Mouse (Mus musculus) lung, postnatal 0 days (tissue): ENCODE results near the gene Reps1. TPM values are rescaled to one million over a fixed set of nuclear protein-coding genes. Genes with fewer than 3 reads are reported as not detected.

Experiments used
- ATAC-seq: fragments of 200-750 bp; cut with Nextera tagmentation; 2 replicates; pipeline ENCODE4 v1.8.0; 2017; ENCODE audit warnings: moderate library complexity
- DNase-seq: peaks from one replicate; pipeline ENCODE4 v3.0.0-alpha.2; 2016; ENCODE audit warnings: low spot score
- H3K27ac ChIP-seq: fragments of 300-500 bp; sonication (generic); 2 replicates; pipeline ENCODE4 v1.5.1; 2014; ENCODE audit warnings: antibody characterized with exemption, mild to moderate bottlenecking, low read length, mixed read lengths
- H3K27me3 ChIP-seq: fragments of 300-500 bp; sonication (generic); replicated peaks from 2 replicates; pipeline ENCODE4 v1.6.1; 2014; ENCODE audit warnings: low read length, mixed read lengths; ENCODE audit not compliant: insufficient read depth
- H3K36me3 ChIP-seq: fragments of 300-500 bp; sonication (generic); 2 replicates; pipeline ENCODE4 v1.6.1; 2014; ENCODE audit warnings: low read length, mixed read lengths; ENCODE audit not compliant: insufficient read depth
- H3K4me1 ChIP-seq: fragments of 300-500 bp; sonication (generic); 2 replicates; pipeline ENCODE4 v1.6.1; 2014; ENCODE audit warnings: antibody characterized with exemption, low read depth, low read length, mixed read lengths; ENCODE audit not compliant: insufficient read depth
- H3K4me2 ChIP-seq: fragments of 300-500 bp; sonication (generic); replicated peaks from 2 replicates; pipeline ENCODE4 v1.6.1; 2014; ENCODE audit warnings: low read depth, mild to moderate bottlenecking, low read length, moderate library complexity, mixed read lengths
- H3K4me3 ChIP-seq: fragments of 300-500 bp; sonication (generic); 2 replicates; pipeline ENCODE4 v1.5.1; 2014; ENCODE audit warnings: low read depth, low read length
- H3K9ac ChIP-seq: fragments of 300-500 bp; sonication (generic); replicated peaks from 2 replicates; pipeline ENCODE4 v1.6.1; 2014; ENCODE audit warnings: low read depth, mild to moderate bottlenecking
- H3K9me3 ChIP-seq: fragments of 300-500 bp; sonication (generic); 2 replicates; pipeline ENCODE4 v1.6.1; 2016; ENCODE audit warnings: low read length, mixed read lengths
- CTCF ChIP-seq: IDR thresholded peaks from 2 replicates; pipeline ENCODE4 v1.5.1; 2016; ENCODE audit warnings: antibody characterized with exemption, mild to moderate bottlenecking
- EP300 ChIP-seq: IDR thresholded peaks from 2 replicates; pipeline ENCODE4 v1.6.1; 2016; ENCODE audit warnings: antibody characterized with exemption, mild to moderate bottlenecking, control low read depth
- WGBS: fragments of 180-500 bp; shearing (Covaris S2); extraction: QIAGEN DNeasy Blood & Tissue Kit; methylation state at CpG from one replicate; pipeline ENCODE4 v1.1.7; 2014; 5-methylcytosine and 5-hydroxymethylcytosine counted together
- polyA plus RNA-seq: library from polyadenylated mRNA; unstranded; fragments of >200 nt; fragmentation: Nextera tagmentation; extraction: Ambion mirVana; gene quantifications from 2 replicates; pipeline ENCODE4 v1.2.1, GENCODE M21; 2015

Gene Reps1
- polyA plus RNA-seq, 1 experiment from 2014 or later: 10.7 TPM

DNA sequence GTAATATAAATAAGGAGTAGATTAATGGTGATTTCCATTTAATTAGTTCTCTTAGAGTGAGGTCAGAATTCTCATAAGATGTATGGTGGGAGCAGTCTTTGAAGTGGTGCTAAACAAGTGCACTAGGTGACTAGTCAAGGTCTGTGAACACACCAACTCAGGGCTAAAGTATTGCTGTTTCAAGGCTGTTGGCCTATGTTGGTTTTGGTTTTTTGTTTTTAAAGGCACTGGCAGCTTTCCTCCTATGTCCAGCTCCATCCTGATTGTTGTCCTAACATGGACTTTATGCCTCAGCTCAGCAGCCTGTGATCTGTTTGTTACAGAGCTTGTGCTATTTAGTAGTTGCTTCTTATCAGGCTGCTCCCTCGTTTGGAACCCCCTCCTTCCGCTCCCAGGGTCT is 13.2 kb downstream of the Reps1 start:
- no peak for ATAC-seq
- WGBS: 82% methylated on average over 2 of the region's 2 CpGs
- H3K9ac ChIP-seq: no peak overlapping the region

GRCm38 (mm10) chr10:18069576-18069975 is 13.9 kb downstream of the Reps1 start:
- ATAC-seq (no peak), DNase-seq (no peak)
- H3K27me3 ChIP-seq: no peaks in the 10 kb centered on the region
- H3K4me3 ChIP-seq: no peak overlapping the region
- H3K36me3 ChIP-seq: no peaks in the 10 kb centered on the region
- H3K9me3 ChIP-seq: no peaks in the 10 kb centered on the region
- no peak overlapping the region for H3K9ac ChIP-seq
- WGBS: 80% methylated on average over 2 of the region's 2 CpGs
- no peak overlapping the region for H3K4me2 ChIP-seq
- H3K27ac ChIP-seq: no peak overlapping the region
- H3K4me1 ChIP-seq: peaks cover 10% of the 10 kb centered on the region; the same call in 1 of the 2 replicates
- TF ChIP-seq CTCF (no peak), EP300 (no peak)

More for the DNA sequence above, 13.2 kb downstream of the Reps1 start:
- H3K36me3 ChIP-seq: no peaks in the 10 kb centered on the region
- H3K4me3 ChIP-seq: no peak overlapping the region
- no peak for DNase-seq
- no peaks in the 10 kb centered on the region for H3K27me3 ChIP-seq
- no peaks in the 10 kb centered on the region for H3K9me3 ChIP-seq
- no peak for TF ChIP-seq EP300
- TF ChIP-seq CTCF: no peak
- H3K27ac ChIP-seq: no peak overlapping the region
- no peak overlapping the region for H3K4me2 ChIP-seq
- H3K4me1 ChIP-seq: peaks cover 10% of the 10 kb centered on the region; the same call in 1 of the 2 replicates

- DNase-seq (no peak), ATAC-seq (no peak)
- Histone ChIP-seq H3K4me2 (no peak overlapping the region), H3K36me3 (no peaks in the 10 kb centered on the region), H3K4me1 (peaks cover 10% of the 10 kb centered on the region; the same call in 1 of the 2 replicates), H3K9ac (no peak overlapping the region), H3K27me3 (no peaks in the 10 kb centered on the region), H3K9me3 (no peaks in the 10 kb centered on the region), H3K27ac (no peak overlapping the region), H3K4me3 (no peak overlapping the region)
- WGBS: 50% methylated on average over 3 of the region's 3 CpGs
- TF ChIP-seq EP300 (no peak), CTCF (no peak)
Observed at GRCm38 (mm10) chr10:18070144-18070543, 14.5 kb downstream of the Reps1 start.

GRCm38 (mm10) chr10:18070616-18071015 is 15.0 kb downstream of the Reps1 start:
- no peak for TF ChIP-seq CTCF
- no peak for TF ChIP-seq EP300
- H3K36me3 ChIP-seq: no peaks in the 10 kb centered on the region
- H3K27me3 ChIP-seq: no peaks in the 10 kb centered on the region
- no peak overlapping the region; the same call in 1 of the 2 replicates for H3K9ac ChIP-seq
- no peak overlapping the region for H3K27ac ChIP-seq
- H3K4me3 ChIP-seq: no peak overlapping the region
- H3K9me3 ChIP-seq: no peaks in the 10 kb centered on the region
- WGBS: 67% methylated on average over 2 of the region's 2 CpGs
- no peak overlapping the region for H3K4me2 ChIP-seq
- peaks cover 10% of the 10 kb centered on the region; the same call in 1 of the 2 replicates for H3K4me1 ChIP-seq
- ATAC-seq (no peak), DNase-seq (no peak)

GRCm38 (mm10) chr10:18072871-18073270 is 17.2 kb downstream of the Reps1 start:
- ATAC-seq: no peak
- Histone ChIP-seq H3K4me3 (no peak overlapping the region), H3K27me3 (no peaks in the 10 kb centered on the region), H3K4me2 (no peak overlapping the region), H3K4me1 (peaks cover 7% of the 10 kb centered on the region; the same call in 1 of the 2 replicates), H3K27ac (no peak overlapping the region), H3K9me3 (no peaks in the 10 kb centered on the region), H3K36me3 (no peaks in the 10 kb centered on the region), H3K9ac (no peak overlapping the region)
- WGBS: 58% methylated on average over 3 of the region's 3 CpGs
- TF ChIP-seq CTCF: no peak
- TF ChIP-seq EP300: no peak
- DNase-seq: no peak

GRCm38 (mm10) chr10:18074383-18075075 is 18.9 kb downstream of the Reps1 start:
- WGBS: 84% methylated on average over 5 of the region's 5 CpGs
- Histone ChIP-seq H3K36me3 (no peaks in the 10 kb centered on the region), H3K9me3 (no peaks in the 10 kb centered on the region), H3K4me3 (no peak overlapping the region), H3K4me2 (no peak overlapping the region), H3K9ac (no peak overlapping the region), H3K4me1 (peaks cover 4% of the 10 kb centered on the region; the same call in 1 of the 2 replicates), H3K27me3 (no peaks in the 10 kb centered on the region), H3K27ac (no peak overlapping the region)
- ATAC-seq: no peak
- TF ChIP-seq CTCF: no peak
- TF ChIP-seq EP300: no peak
- DNase-seq: no peak
